24 mouse cellular contexts compared by ENCODE assay signal in the genomic region with DNA sequence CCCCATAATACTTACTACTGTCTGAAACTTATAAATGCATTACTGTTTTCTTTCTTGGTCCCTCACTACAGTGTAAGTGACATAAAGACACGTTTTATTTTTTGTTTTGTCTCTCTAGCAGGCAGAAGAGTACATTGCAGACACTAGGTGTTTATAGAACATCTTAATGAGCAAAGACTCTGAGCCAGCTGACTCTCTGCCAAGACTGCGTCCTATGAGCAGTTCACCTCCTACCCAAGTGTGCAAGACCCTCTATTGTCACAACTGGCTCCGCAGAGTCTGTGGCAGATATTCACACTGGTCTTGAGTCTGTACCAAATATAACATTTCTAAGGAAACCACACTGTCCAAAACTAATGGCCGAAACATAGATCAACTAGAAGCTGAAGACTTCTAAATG.
DNase-seq lines count a peak whose midpoint lies in the region; ATAC-seq and TF ChIP-seq lines count a peak whose summit lies in the region.
"Had no signal": no experiment of that assay in that cellular context is flagged by ENCODE, and none has a peak within 500 bp of the region (broad histone marks: within the 10 kb centered on the region; RNA-seq: fewer than 3 reads in every experiment).

No protein-coding gene starts in this region.

- 54% methylated on average over 4 of the region's 4 CpGs for WGBS in hindbrain, embryonic 16.5 days
- WGBS in hindbrain, embryonic 14.5 days, result 63% methylated on average over 4 of the region's 4 CpGs
- WGBS in lung, postnatal 0 days, result 39% methylated on average over 4 of the region's 4 CpGs
- WGBS in neural tube, embryonic 15.5 days, result 61% methylated on average over 4 of the region's 4 CpGs

- H3K9me3 ChIP-seq in hindbrain, embryonic 16.5 days (ENCODE audit: control insufficient read depth, low read length), result no peaks in the 10 kb centered on the region
- peaks cover 4% of the 10 kb centered on the region for H3K9me3 ChIP-seq in hindbrain, embryonic 14.5 days (ENCODE audit: control insufficient read depth, low read length)
- no peaks in the 10 kb centered on the region for H3K9me3 ChIP-seq in lung, postnatal 0 days (ENCODE audit: low read length)
- no peaks in the 10 kb centered on the region for H3K9me3 ChIP-seq in neural tube, embryonic 15.5 days (replicated peaks)
- H3K9me3 ChIP-seq: embryonic facial prominence, embryonic 15.5 days; heart, embryonic 13.5 days had no signal

- TF ChIP-seq EP300 in lung, postnatal 0 days (IDR thresholded peaks at IDR 0.05), result no peak

- H3K36me3 ChIP-seq in hindbrain, embryonic 16.5 days (ENCODE audit: control insufficient read depth, insufficient read depth, low read length), result no peaks in the 10 kb centered on the region; the same call in 1 of the 2 replicates
- no peaks in the 10 kb centered on the region for H3K36me3 ChIP-seq in hindbrain, embryonic 14.5 days (replicated peaks; ENCODE audit: control insufficient read depth, insufficient read depth)
- H3K36me3 ChIP-seq in lung, postnatal 0 days (ENCODE audit: insufficient read depth, low read length), result no peaks in the 10 kb centered on the region
- H3K36me3 ChIP-seq in neural tube, embryonic 15.5 days, result no peaks in the 10 kb centered on the region
- H3K36me3 ChIP-seq: embryonic facial prominence, embryonic 15.5 days; forebrain, embryonic 10.5 days; heart, embryonic 13.5 days had no signal

- ATAC-seq in hindbrain, embryonic 16.5 days, result 0 out of 2 replicates have a peak, but pooled peaks have one; percentile 45
- ATAC-seq in hindbrain, embryonic 14.5 days (ENCODE audit: low FRiP score), result no peak
- ATAC-seq in lung, postnatal 0 days, result peak; percentile 17; the same call in 1 of the 2 replicates
- ATAC-seq in neural tube, embryonic 15.5 days (ENCODE audit: low FRiP score), result peak; percentile 31; the same call in 1 of the 2 replicates
- ATAC-seq: forebrain, embryonic 16.5 days; inflammation-experienced regulatory T-cells, adult 6 months had no signal

- H3K4me1 ChIP-seq in hindbrain, embryonic 16.5 days (ENCODE audit: control insufficient read depth, insufficient read depth, low read depth, low read length), result peaks cover 3% of the 10 kb centered on the region
- H3K4me1 ChIP-seq in hindbrain, embryonic 14.5 days (replicated peaks; ENCODE audit: control insufficient read depth, insufficient read depth, low read length), result no peaks in the 10 kb centered on the region
- no peaks in the 10 kb centered on the region for H3K4me1 ChIP-seq in lung, postnatal 0 days (ENCODE audit: insufficient read depth, low read depth, low read length)
- peaks cover 20% of the 10 kb centered on the region; the same call in 1 of the 2 replicates for H3K4me1 ChIP-seq in neural tube, embryonic 15.5 days
- H3K4me1 ChIP-seq: embryonic facial prominence, embryonic 15.5 days; forebrain, embryonic 10.5 days had no signal

- TF ChIP-seq CTCF in lung, postnatal 0 days (IDR thresholded peaks at IDR 0.05), result no peak

- H3K27ac ChIP-seq in hindbrain, embryonic 16.5 days (ENCODE audit: low read depth, low read length), result no peak overlapping the region
- no peak overlapping the region for H3K27ac ChIP-seq in hindbrain, embryonic 14.5 days
- H3K27ac ChIP-seq in lung, postnatal 0 days (ENCODE audit: low read length), result no peak overlapping the region
- H3K27ac ChIP-seq in neural tube, embryonic 15.5 days (replicated peaks), result peak overlapping the region; percentile 63
- H3K27ac ChIP-seq: embryonic facial prominence, embryonic 15.5 days; forebrain, embryonic 10.5 days; heart, embryonic 13.5 days; hindbrain, embryonic 13.5 days had no signal

- no peak overlapping the region for H3K4me2 ChIP-seq in hindbrain, embryonic 16.5 days (ENCODE audit: low read length)
- no peak overlapping the region for H3K4me2 ChIP-seq in hindbrain, embryonic 14.5 days (replicated peaks)
- H3K4me2 ChIP-seq in lung, postnatal 0 days (replicated peaks; ENCODE audit: low read depth, low read length), result no peak overlapping the region
- H3K4me2 ChIP-seq in neural tube, embryonic 15.5 days, result no peak overlapping the region
- H3K4me2 ChIP-seq: embryonic facial prominence, embryonic 15.5 days; heart, embryonic 13.5 days; hindbrain, embryonic 13.5 days had no signal

- H3K27me3 ChIP-seq in hindbrain, embryonic 16.5 days (replicated peaks; ENCODE audit: control insufficient read depth, insufficient read depth, low read length), result no peaks in the 10 kb centered on the region
- no peaks in the 10 kb centered on the region for H3K27me3 ChIP-seq in hindbrain, embryonic 14.5 days (ENCODE audit: control insufficient read depth, insufficient read depth, low read length)
- no peaks in the 10 kb centered on the region for H3K27me3 ChIP-seq in lung, postnatal 0 days (replicated peaks; ENCODE audit: insufficient read depth, low read length)
- no peaks in the 10 kb centered on the region for H3K27me3 ChIP-seq in neural tube, embryonic 15.5 days (replicated peaks)
- H3K27me3 ChIP-seq: embryonic facial prominence, embryonic 15.5 days; heart, embryonic 13.5 days; hindbrain, embryonic 13.5 days had no signal

- no peak for DNase-seq in hindbrain, embryonic 14.5 days (ENCODE audit: low spot score)
- DNase-seq in lung, postnatal 0 days (ENCODE audit: low spot score), result no peak
- DNase-seq in lung, postnatal 25 days (ENCODE audit: low spot score), result no peak
- DNase-seq in neural tube, embryonic 10.5 days (ENCODE audit: extremely low spot score, low spot score), result no peak
- no peak for DNase-seq in kidney, postnatal 10 days
- DNase-seq: adrenal gland, adult 2 months; adrenal gland, postnatal 25 days; cerebellum, adult 11 months; cerebellum, adult 8-10 months; cerebellum, postnatal 14 days; embryo, embryonic 11 days; gastrocnemius, postnatal 10 days; heart, adult 18-20 months; heart, postnatal 10 days; heart, postnatal 4 days had no signal

- no peak overlapping the region for H3K9ac ChIP-seq in hindbrain, embryonic 16.5 days (ENCODE audit: low read depth, low read length)
- H3K9ac ChIP-seq in hindbrain, embryonic 14.5 days, result no peak overlapping the region
- no peak overlapping the region for H3K9ac ChIP-seq in lung, postnatal 0 days (replicated peaks; ENCODE audit: low read depth)
- no peak overlapping the region for H3K9ac ChIP-seq in neural tube, embryonic 15.5 days (replicated peaks)
- H3K9ac ChIP-seq: embryonic facial prominence, embryonic 15.5 days; heart, embryonic 13.5 days; hindbrain, embryonic 13.5 days had no signal

- no peak overlapping the region for H3K4me3 ChIP-seq in hindbrain, embryonic 16.5 days (ENCODE audit: low read length)
- H3K4me3 ChIP-seq in hindbrain, embryonic 14.5 days (replicated peaks; ENCODE audit: low read length), result no peak overlapping the region
- no peak overlapping the region for H3K4me3 ChIP-seq in lung, postnatal 0 days (ENCODE audit: low read depth, low read length)
- H3K4me3 ChIP-seq in neural tube, embryonic 15.5 days (replicated peaks), result no peak overlapping the region
- H3K4me3 ChIP-seq: embryonic facial prominence, embryonic 15.5 days; erythroblast, embryonic 14.5 days; forebrain, embryonic 10.5 days; heart, embryonic 13.5 days; hindbrain, embryonic 13.5 days had no signal
